Comparison of ENCODE assay signal across 9 mouse cellular contexts in genomic region chr19:12012615-12013014, GRCm38 (mm10). TPM values are rescaled to one million over a fixed set of nuclear protein-coding genes. Genes with fewer than 3 reads are reported as not detected.
DNase-seq lines count a peak whose midpoint lies in the region; ATAC-seq and TF ChIP-seq lines count a peak whose summit lies in the region.
"Had no signal": no experiment of that assay in that cellular context is flagged by ENCODE, and none has a peak within 500 bp of the region (broad histone marks: within the 10 kb centered on the region; RNA-seq: fewer than 3 reads in every experiment).

No protein-coding gene starts in this region.

- H3K9ac ChIP-seq in lung, embryonic 14.5 days = peak overlapping the region; percentile 50
- H3K9ac ChIP-seq in forebrain, embryonic 11.5 days (ENCODE audit: low read length) = peak overlapping the region; percentile 37
- peak overlapping the region; percentile 44; the same call in 1 of the 2 replicates for H3K9ac ChIP-seq in limb, embryonic 12.5 days (replicated peaks)

- WGBS in lung, embryonic 14.5 days = under 1% methylated on average over 10 of the region's 10 CpGs
- WGBS in forebrain, embryonic 11.5 days = 2% methylated on average over 10 of the region's 10 CpGs
- 1% methylated on average over 10 of the region's 10 CpGs for WGBS in limb, embryonic 12.5 days
- WGBS in olfactory bulb, adult 2 months = under 1% methylated on average over 10 of the region's 10 CpGs

- ATAC-seq in lung, embryonic 14.5 days (ENCODE audit: insufficient read depth) = no peak
- no peak for ATAC-seq in forebrain, embryonic 11.5 days (replicated peaks; ENCODE audit: low FRiP score)
- no peak for ATAC-seq in limb, embryonic 12.5 days (ENCODE audit: insufficient number of reproducible peaks, insufficient read depth, low FRiP score, low TSS enrichment, low read depth)

- no peaks in the 10 kb centered on the region for H3K27me3 ChIP-seq in lung, embryonic 14.5 days (ENCODE audit: insufficient read depth, low read length)
- H3K27me3 ChIP-seq in forebrain, embryonic 11.5 days (ENCODE audit: control insufficient read depth, insufficient read depth, low read length) = no peaks in the 10 kb centered on the region
- no peaks in the 10 kb centered on the region for H3K27me3 ChIP-seq in limb, embryonic 12.5 days

- no peak for TF ChIP-seq CTCF in lung, embryonic 14.5 days (IDR thresholded peaks at IDR 0.05; ENCODE audit: low read depth)
- TF ChIP-seq CTCF in olfactory bulb, adult 2 months (IDR thresholded peaks at IDR 0.05; ENCODE audit: insufficient read depth, low read depth, low read length) = no peak

- H3K4me1 ChIP-seq in lung, embryonic 14.5 days (ENCODE audit: insufficient read depth) = no peaks in the 10 kb centered on the region
- no peaks in the 10 kb centered on the region for H3K4me1 ChIP-seq in forebrain, embryonic 11.5 days (replicated peaks; ENCODE audit: control insufficient read depth, insufficient read depth, low read length)
- H3K4me1 ChIP-seq in limb, embryonic 12.5 days (replicated peaks) = 0 out of 2 replicates have a peak, but pooled peaks cover 4% of the 10 kb centered on the region
- H3K4me1 ChIP-seq in olfactory bulb, adult 2 months (ENCODE audit: control insufficient read depth, insufficient read depth, low read length) = no peaks in the 10 kb centered on the region; the same call in 1 of the 2 replicates

- no peak for DNase-seq in lung, embryonic 14.5 days
- no peak for DNase-seq in lung, postnatal 4 days
- DNase-seq in forebrain, embryonic 11.5 days (ENCODE audit: low spot score) = no peak
- no peak for DNase-seq in thymus, postnatal 25 days
- DNase-seq in right cerebral cortex, postnatal 14 days = no peak
- no peak for DNase-seq in kidney, adult 18-20 months

- peak overlapping the region; percentile 70 for H3K4me2 ChIP-seq in lung, embryonic 14.5 days
- H3K4me2 ChIP-seq in forebrain, embryonic 11.5 days (ENCODE audit: low read depth, low read length, severe bottlenecking) = peak overlapping the region; percentile 54
- H3K4me2 ChIP-seq in limb, embryonic 12.5 days = peak overlapping the region; percentile 63

- H3K27ac ChIP-seq in lung, embryonic 14.5 days (ENCODE audit: low read depth) = no peak overlapping the region
- no peak overlapping the region for H3K27ac ChIP-seq in forebrain, embryonic 11.5 days (ENCODE audit: low read depth, low read length)
- no peak overlapping the region for H3K27ac ChIP-seq in limb, embryonic 12.5 days
- no peak overlapping the region for H3K27ac ChIP-seq in olfactory bulb, adult 2 months (ENCODE audit: insufficient read depth, low read depth, low read length)

- no peaks in the 10 kb centered on the region for H3K9me3 ChIP-seq in lung, embryonic 14.5 days (ENCODE audit: low read depth, low read length)
- no peaks in the 10 kb centered on the region; the same call in 1 of the 2 replicates for H3K9me3 ChIP-seq in forebrain, embryonic 11.5 days (ENCODE audit: control insufficient read depth, low read length)
- H3K9me3 ChIP-seq in limb, embryonic 12.5 days = no peaks in the 10 kb centered on the region

- H3K4me3 ChIP-seq in lung, embryonic 14.5 days (ENCODE audit: low read depth, low read length) = peak overlapping the region; percentile 61
- peak overlapping the region; percentile 49 for H3K4me3 ChIP-seq in forebrain, embryonic 11.5 days (ENCODE audit: low read depth, low read length)
- H3K4me3 ChIP-seq in limb, embryonic 12.5 days (replicated peaks) = peak overlapping the region; percentile 61
- peak overlapping the region; percentile 34; the same call in 1 of the 2 replicates for H3K4me3 ChIP-seq in olfactory bulb, adult 2 months (ENCODE audit: insufficient read depth, low read depth, low read length)

- no peaks in the 10 kb centered on the region for H3K36me3 ChIP-seq in lung, embryonic 14.5 days (ENCODE audit: insufficient read depth)
- no peaks in the 10 kb centered on the region for H3K36me3 ChIP-seq in forebrain, embryonic 11.5 days (ENCODE audit: control insufficient read depth, insufficient read depth, low read length)
- H3K36me3 ChIP-seq in limb, embryonic 12.5 days = no peaks in the 10 kb centered on the region

- TF ChIP-seq POLR2A in olfactory bulb, adult 2 months (IDR thresholded peaks at IDR 0.05; ENCODE audit: insufficient read depth, low read depth, low read length) = no peak

RNA-seq across cellular contexts. Expression of gene Olfr1423, which starts 28.5 kb away (rescaled TPM):
- not detected in 2 replicates for polyA plus RNA-seq in lung, embryonic 14.5 days (2014; fragmentation: Nextera tagmentation; extraction: Ambion mirVana)
- not detected in 2 replicates for polyA plus RNA-seq in forebrain, embryonic 11.5 days (2014; fragmentation: Nextera tagmentation; extraction: Ambion mirVana)
- 0.04 TPM in 1 of 2 replicates, not detected in the other for polyA plus RNA-seq in limb, embryonic 12.5 days (2016; fragmentation: Nextera tagmentation; extraction: Ambion mirVana)
- polyA plus RNA-seq in olfactory bulb, adult 2 months (2012; ENCODE audit: insufficient read depth, insufficient read length, low replicate concordance, missing spikeins) = not detected in 2 replicates
- polyA plus RNA-seq: gonadal fat pad, adult 2 months had no signal

RNA-seq across cellular contexts. Expression of gene Osbp, which starts 46.9 kb away (rescaled TPM):
- polyA plus RNA-seq in lung, embryonic 14.5 days (2014; fragmentation: Nextera tagmentation; extraction: Ambion mirVana) = 7.4 and 7.5 TPM in 2 replicates
- polyA plus RNA-seq in forebrain, embryonic 11.5 days (2014; fragmentation: Nextera tagmentation; extraction: Ambion mirVana) = 6.1 and 6.6 TPM in 2 replicates
- polyA plus RNA-seq in limb, embryonic 12.5 days (2016; fragmentation: Nextera tagmentation; extraction: Ambion mirVana) = 4.9 and 5.1 TPM in 2 replicates
- 158 TPM in 1 of 2 replicates, not detected in the other for polyA plus RNA-seq in olfactory bulb, adult 2 months (2012; ENCODE audit: insufficient read depth, insufficient read length, low replicate concordance, missing spikeins)

RNA-seq across cellular contexts. Expression of gene Olfr1424, which starts 49.9 kb away (rescaled TPM):
- polyA plus RNA-seq in lung, embryonic 14.5 days (2014; fragmentation: Nextera tagmentation; extraction: Ambion mirVana) = not detected in 2 replicates
- polyA plus RNA-seq in forebrain, embryonic 11.5 days (2014; fragmentation: Nextera tagmentation; extraction: Ambion mirVana) = not detected in 2 replicates
- not detected in 2 replicates for polyA plus RNA-seq in limb, embryonic 12.5 days (2016; fragmentation: Nextera tagmentation; extraction: Ambion mirVana)
- not detected in 2 replicates for polyA plus RNA-seq in olfactory bulb, adult 2 months (2012; ENCODE audit: insufficient read depth, insufficient read length, low replicate concordance, missing spikeins)
- polyA plus RNA-seq: gonadal fat pad, adult 2 months had no signal
